Mouse (Mus musculus) liver, postnatal 0 days (tissue): ENCODE results near the gene Men1.

Source experiments
- CTCF ChIP-seq: sonication (generic); IDR thresholded peaks from 2 replicates; pipeline ENCODE4 v1.5.1; 2016; ENCODE audit warnings: antibody characterized with exemption, low read depth
- EP300 ChIP-seq: IDR thresholded peaks from 2 replicates; pipeline ENCODE4 v1.6.1; 2016; ENCODE audit warnings: antibody characterized with exemption, low read depth, mild to moderate bottlenecking

- TF ChIP-seq CTCF (no peak), EP300 (no peak)
Observed at GRCm38 (mm10) chr19:6306137-6306551, 28.6 kb upstream of the Men1 start, which contains the start of gene Cdc42bpg.
